Mouse (Mus musculus): ENCODE measurements around the gene Gm20388. TPM values are rescaled to one million over a fixed set of nuclear protein-coding genes. Genes with fewer than 3 reads are reported as not detected.
"Not testable (repeated sequence)": the region's sequence is repeated elsewhere in the genome, so short reads cannot be mapped to it uniquely, and the experiment has no call there.

Gene Gm20388
- polyA plus RNA-seq, 1 experiment from 2014 or later = 47.1 TPM

GRCm38 (mm10) chr8:123416944-123417555 is 3506.4 kb downstream of the Gm20388 start:
- no peak overlapping the region for H3K27ac ChIP-seq
- no peaks in the 10 kb centered on the region for H3K79me2 ChIP-seq (ENCODE audit: inconsistent target)
- H3K4me3 ChIP-seq (ENCODE audit: inconsistent target) = no peak overlapping the region
- 77% methylated on average over 8 of the region's 8 CpGs for WGBS (ENCODE audit: missing documents)
- no peaks in the 10 kb centered on the region for H3K36me3 ChIP-seq (ENCODE audit: inconsistent target)

GRCm38 (mm10) chr8:123419711-123420110 is 3509.1 kb downstream of the Gm20388 start:
- H3K4me3 ChIP-seq (ENCODE audit: inconsistent target) = no peak overlapping the region
- no peaks in the 10 kb centered on the region for H3K79me2 ChIP-seq (ENCODE audit: inconsistent target)
- no peak overlapping the region for H3K27ac ChIP-seq
- 56% methylated on average over 3 of the region's 4 CpGs for WGBS (ENCODE audit: missing documents)
- no peaks in the 10 kb centered on the region for H3K36me3 ChIP-seq (ENCODE audit: inconsistent target)

- no peaks in the 10 kb centered on the region for H3K79me2 ChIP-seq (ENCODE audit: inconsistent target)
- H3K4me3 ChIP-seq (ENCODE audit: inconsistent target) = no peak overlapping the region
- H3K27ac ChIP-seq = no peak overlapping the region
- WGBS (ENCODE audit: missing documents) = 91% methylated on average over 34 of the region's 34 CpGs
- H3K36me3 ChIP-seq (ENCODE audit: inconsistent target) = no peaks in the 10 kb centered on the region
These were observed 3510.1 kb downstream of the Gm20388 start for GRCm38 (mm10) chr8:123420525-123421281.

DNA sequence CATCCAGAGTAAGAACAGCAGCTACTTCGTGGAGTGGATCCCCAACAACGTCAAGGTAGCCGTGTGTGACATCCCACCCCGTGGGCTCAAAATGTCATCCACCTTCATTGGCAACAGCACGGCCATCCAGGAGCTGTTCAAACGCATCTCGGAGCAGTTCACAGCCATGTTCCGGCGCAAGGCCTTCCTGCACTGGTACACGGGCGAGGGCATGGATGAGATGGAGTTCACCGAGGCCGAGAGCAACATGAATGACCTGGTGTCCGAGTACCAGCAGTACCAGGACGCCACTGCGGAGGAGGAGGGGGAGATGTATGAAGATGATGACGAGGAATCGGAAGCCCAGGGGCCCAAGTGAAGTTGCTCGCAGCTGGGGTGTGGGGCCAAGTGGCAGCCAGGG is 3510.7 kb downstream of the Gm20388 start:
- no peaks in the 10 kb centered on the region for H3K79me2 ChIP-seq (ENCODE audit: inconsistent target)
- 98% methylated on average over 18 of the region's 19 CpGs for WGBS (ENCODE audit: missing documents)
- no peaks in the 10 kb centered on the region for H3K36me3 ChIP-seq (ENCODE audit: inconsistent target)
- no peak overlapping the region for H3K4me3 ChIP-seq (ENCODE audit: inconsistent target)
- H3K27ac ChIP-seq = no peak overlapping the region

GRCm38 (mm10) chr8:123422056-123422780 is 3511.6 kb downstream of the Gm20388 start:
- no peaks in the 10 kb centered on the region for H3K36me3 ChIP-seq (ENCODE audit: inconsistent target)
- 27% methylated on average over 16 of the region's 17 CpGs for WGBS (ENCODE audit: missing documents)
- H3K4me3 ChIP-seq (ENCODE audit: inconsistent target) = no peak overlapping the region
- no peaks in the 10 kb centered on the region for H3K79me2 ChIP-seq (ENCODE audit: inconsistent target)
- H3K27ac ChIP-seq = no peak overlapping the region

GRCm38 (mm10) chr8:123422781-123423159 is 3512.1 kb downstream of the Gm20388 start:
- WGBS (ENCODE audit: missing documents) = 69% methylated on average over 2 of the region's 3 CpGs
- H3K79me2 ChIP-seq (ENCODE audit: inconsistent target) = no peaks in the 10 kb centered on the region

DNA sequence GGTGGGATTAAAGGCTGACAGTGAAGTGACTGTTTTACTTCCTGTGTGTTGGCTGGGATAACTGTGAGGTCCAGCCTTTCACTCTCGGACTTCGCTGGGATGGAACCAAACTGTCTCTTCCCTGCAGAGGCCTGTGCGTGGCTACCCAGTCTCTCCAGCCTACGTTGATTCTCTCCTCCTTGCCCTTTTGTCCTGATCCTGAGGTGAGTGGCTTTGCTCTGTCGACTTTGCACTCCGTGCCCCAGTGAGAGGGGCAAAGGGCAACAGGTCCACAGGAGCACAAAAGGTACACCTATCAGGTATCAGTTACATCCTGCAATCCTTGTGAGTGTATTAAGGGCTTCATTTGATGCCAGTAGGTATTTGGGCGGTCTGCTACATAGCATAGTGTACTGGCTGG is 3512.8 kb downstream of the Gm20388 start, which contains the start of gene Def8:
Def8 (plus strand) TSS at position 87 of the 400 bp plus-strand sequence.
- Histone ChIP-seq H3K4me3 (ENCODE audit: inconsistent target) (no peak within 1 kb of the TSS), H3K36me3 (ENCODE audit: inconsistent target) (no peaks in the 10 kb centered on the region), H3K79me2 (ENCODE audit: inconsistent target) (no peaks in the 10 kb centered on the region), H3K27ac (no peak within 1 kb of the TSS)
- 95% methylated on average over 7 of the region's 7 CpGs for WGBS (ENCODE audit: missing documents)

More at GRCm38 (mm10) chr8:123422781-123423159, 3512.1 kb downstream of the Gm20388 start:
- no peak overlapping the region for H3K27ac ChIP-seq
- no peak overlapping the region for H3K4me3 ChIP-seq (ENCODE audit: inconsistent target)
- no peaks in the 10 kb centered on the region for H3K36me3 ChIP-seq (ENCODE audit: inconsistent target)

DNA sequence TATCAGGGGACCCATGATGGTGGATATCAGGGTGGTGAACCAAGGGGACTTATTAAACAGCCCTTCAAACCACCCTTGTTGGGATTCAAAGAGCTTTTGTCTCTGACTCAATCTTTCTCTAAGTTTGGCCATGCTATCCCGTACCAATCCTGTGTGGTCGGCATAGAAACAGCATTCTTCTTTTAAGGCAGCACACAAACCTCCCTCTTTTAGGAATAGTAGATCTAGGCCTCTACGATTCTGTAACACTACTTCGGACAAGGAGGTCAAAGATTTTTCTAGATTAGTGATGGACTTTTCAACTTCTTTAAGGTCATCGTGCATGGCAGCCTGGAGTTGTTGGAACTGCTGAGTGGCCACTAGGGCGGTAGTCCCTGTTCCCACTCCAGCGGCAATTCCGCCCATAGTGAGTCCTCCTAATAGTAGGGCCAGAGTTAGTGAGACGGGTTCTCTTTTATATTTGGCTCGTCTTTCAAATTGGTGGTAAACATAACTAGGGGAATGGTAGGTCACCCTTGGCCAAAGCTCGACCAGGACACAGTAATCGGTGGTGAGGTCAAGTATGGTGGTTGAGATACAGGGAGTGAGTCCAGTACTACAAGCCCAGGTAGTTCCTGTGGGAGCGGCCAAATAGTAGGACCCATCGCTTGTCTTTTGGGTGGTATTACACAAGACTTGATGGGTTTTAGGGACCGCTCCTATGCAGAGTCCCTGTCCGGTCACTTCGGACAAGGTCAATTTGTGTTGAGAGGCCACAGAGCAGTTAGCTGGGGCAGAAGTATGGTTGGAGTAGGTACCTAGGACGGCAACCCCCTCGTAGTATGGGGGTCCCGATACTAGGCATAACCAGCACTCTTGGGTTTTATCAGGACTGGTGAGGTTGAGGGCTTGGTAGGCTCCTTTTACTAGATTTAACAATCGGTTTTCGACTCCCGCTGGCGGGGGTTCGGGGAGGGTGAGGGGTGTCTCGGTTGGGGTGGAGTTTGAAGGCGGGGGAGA is 3516.2 kb downstream of the Gm20388 start:
- no peak overlapping the region for H3K27ac ChIP-seq
- WGBS (ENCODE audit: missing documents) = 96% methylated on average over 27 of the region's 27 CpGs
- no peaks in the 10 kb centered on the region for H3K79me2 ChIP-seq (ENCODE audit: inconsistent target)
- H3K36me3 ChIP-seq (ENCODE audit: inconsistent target) = no peaks in the 10 kb centered on the region
- no peak overlapping the region for H3K4me3 ChIP-seq (ENCODE audit: inconsistent target)

- H3K4me3 ChIP-seq (ENCODE audit: inconsistent target) = no peak overlapping the region
- 94% methylated on average over 21 of the region's 24 CpGs for WGBS (ENCODE audit: missing documents)
These were observed 3517.1 kb downstream of the Gm20388 start for GRCm38 (mm10) chr8:123427639-123428275.

GRCm38 (mm10) chr8:123428343-123428893 is 3517.8 kb downstream of the Gm20388 start:
- Histone ChIP-seq H3K36me3 (ENCODE audit: inconsistent target) (no peaks in the 10 kb centered on the region), H3K27ac (no peak overlapping the region), H3K4me3 (ENCODE audit: inconsistent target) (no peak overlapping the region), H3K79me2 (ENCODE audit: inconsistent target) (no peaks in the 10 kb centered on the region)
- 94% methylated on average over 24 of the region's 29 CpGs for WGBS (ENCODE audit: missing documents)

More at GRCm38 (mm10) chr8:123427639-123428275, 3517.1 kb downstream of the Gm20388 start:
- Histone ChIP-seq H3K36me3 (ENCODE audit: inconsistent target) (no peaks in the 10 kb centered on the region), H3K79me2 (ENCODE audit: inconsistent target) (no peaks in the 10 kb centered on the region), H3K27ac (no peak overlapping the region)

GRCm38 (mm10) chr8:123428939-123429721 is 3518.5 kb downstream of the Gm20388 start:
- 97% methylated on average over 23 of the region's 23 CpGs for WGBS (ENCODE audit: missing documents)
- no peaks in the 10 kb centered on the region for H3K79me2 ChIP-seq (ENCODE audit: inconsistent target)
- no peak overlapping the region for H3K27ac ChIP-seq
- no peak overlapping the region for H3K4me3 ChIP-seq (ENCODE audit: inconsistent target)
- no peaks in the 10 kb centered on the region for H3K36me3 ChIP-seq (ENCODE audit: inconsistent target)

- 98% methylated on average over 11 of the region's 15 CpGs for WGBS (ENCODE audit: missing documents)
- H3K27ac ChIP-seq; H3K79me2 ChIP-seq (ENCODE audit: inconsistent target); H3K36me3 ChIP-seq (ENCODE audit: inconsistent target); H3K4me3 ChIP-seq (ENCODE audit: inconsistent target): not testable (repeated sequence)
These were observed 3519.0 kb downstream of the Gm20388 start for GRCm38 (mm10) chr8:123429722-123430013.

GRCm38 (mm10) chr8:123430936-123431335 is 3520.3 kb downstream of the Gm20388 start:
- H3K27ac ChIP-seq; H3K4me3 ChIP-seq (ENCODE audit: inconsistent target); H3K79me2 ChIP-seq (ENCODE audit: inconsistent target); H3K36me3 ChIP-seq (ENCODE audit: inconsistent target): not testable (repeated sequence)
- WGBS (ENCODE audit: missing documents) = 90% methylated on average over 6 of the region's 8 CpGs

Data from macrophage (primary cell).